Mouse (Mus musculus) right cerebral cortex, postnatal 4 days (tissue): ENCODE data around the gene Cdh16.
"Not testable (repeated sequence)": the region's sequence is repeated elsewhere in the genome, so short reads cannot be mapped to it uniquely, and the experiment has no call there.

Source experiments
- DNase-seq: peaks from one replicate; pipeline ENCODE4 v3.0.0-alpha.2; 2022

The Cdh16 gene

GRCm38 (mm10) chr8:104610185-104610766 is 13.9 kb downstream of the Cdh16 start:
- no peak for DNase-seq

GRCm38 (mm10) chr8:104609222-104609621 is 15.0 kb downstream of the Cdh16 start:
- no peak for DNase-seq

GRCm38 (mm10) chr8:104607944-104608343 is 16.3 kb downstream of the Cdh16 start:
- no peak for DNase-seq

DNA sequence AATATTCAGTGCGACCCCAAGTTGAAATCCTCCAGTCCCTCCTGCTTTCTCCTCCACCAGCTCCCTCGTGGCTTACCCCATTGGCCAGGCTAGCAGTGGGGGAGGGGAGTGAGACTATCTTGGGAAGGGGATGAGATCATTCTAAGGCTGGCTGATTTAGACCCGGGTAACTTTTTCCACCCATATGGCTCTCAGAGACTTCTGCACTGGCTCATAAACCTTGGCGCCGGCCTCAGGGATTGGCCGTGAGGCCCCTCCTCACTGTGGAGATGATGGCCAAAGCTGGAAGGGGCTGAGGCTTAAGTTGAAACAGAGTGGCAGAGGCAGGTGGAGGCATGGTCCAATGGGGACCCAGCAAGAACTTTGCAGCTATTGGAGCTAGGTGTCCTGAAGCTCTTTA is 17.9 kb downstream of the Cdh16 start:
- DNase-seq = peak; percentile 19

- DNase-seq = no peak
Observed at GRCm38 (mm10) chr8:104603245-104603593, 21.0 kb downstream of the Cdh16 start.

DNA sequence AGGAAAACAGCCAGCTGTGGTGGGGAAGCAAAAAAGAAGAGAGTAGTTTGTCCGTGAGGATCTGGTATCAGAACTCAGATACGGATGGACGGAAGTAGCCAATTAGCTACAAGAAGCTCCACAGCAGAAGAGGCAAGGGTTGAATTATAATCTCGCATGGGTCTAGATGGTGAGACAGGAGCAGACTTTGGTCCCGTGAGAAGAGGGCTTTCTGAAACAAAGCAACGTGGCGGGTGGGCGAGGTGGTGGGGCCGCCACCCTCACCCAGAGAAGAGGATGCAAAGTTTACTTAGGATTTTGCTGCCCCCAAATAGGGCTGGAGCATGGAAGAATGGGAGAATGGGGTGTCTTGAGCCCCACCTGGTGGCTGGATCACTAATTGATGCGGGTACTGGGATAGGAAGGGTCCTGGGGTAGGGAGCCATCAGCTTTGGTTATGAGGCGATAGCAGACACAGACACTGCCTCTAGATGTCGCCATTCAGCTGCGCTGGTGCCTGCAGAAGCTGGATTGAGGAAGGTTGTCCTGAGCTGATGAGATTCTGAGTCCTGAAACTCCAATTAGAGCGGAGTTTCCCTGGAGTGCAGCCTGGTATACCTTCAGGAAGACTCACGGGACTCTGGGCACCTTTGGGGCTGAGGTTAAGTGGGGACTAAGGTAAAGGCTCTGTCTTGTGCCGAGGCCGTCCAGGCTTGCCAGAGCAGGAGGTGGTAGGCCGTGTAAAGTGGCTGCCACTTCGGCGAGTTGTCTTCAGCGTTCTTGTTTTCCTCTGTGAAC is 21.5 kb downstream of the Cdh16 start:
- DNase-seq = peak; percentile 75

DNA sequence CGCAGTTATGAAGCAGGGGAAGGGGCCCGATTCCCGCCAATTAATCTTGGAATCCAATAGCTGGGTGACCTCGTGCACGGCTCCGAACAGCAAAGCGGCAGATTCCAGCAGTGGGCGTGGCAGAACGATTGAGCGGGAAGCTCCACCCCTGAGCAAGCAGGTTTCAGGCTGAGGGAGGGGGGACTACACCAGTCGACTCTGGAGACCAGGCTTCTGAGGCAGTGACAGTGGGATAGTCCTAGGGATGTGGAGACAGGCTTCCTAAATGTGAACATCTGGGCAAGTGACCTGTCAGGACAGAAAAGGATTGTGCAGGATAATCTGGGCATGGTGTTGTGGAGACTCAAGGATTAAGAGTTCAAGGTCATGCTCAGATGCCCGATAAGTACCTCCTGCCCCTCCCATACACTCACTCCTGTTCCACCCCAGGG is 22.2 kb downstream of the Cdh16 start:
- no peak for DNase-seq

DNA sequence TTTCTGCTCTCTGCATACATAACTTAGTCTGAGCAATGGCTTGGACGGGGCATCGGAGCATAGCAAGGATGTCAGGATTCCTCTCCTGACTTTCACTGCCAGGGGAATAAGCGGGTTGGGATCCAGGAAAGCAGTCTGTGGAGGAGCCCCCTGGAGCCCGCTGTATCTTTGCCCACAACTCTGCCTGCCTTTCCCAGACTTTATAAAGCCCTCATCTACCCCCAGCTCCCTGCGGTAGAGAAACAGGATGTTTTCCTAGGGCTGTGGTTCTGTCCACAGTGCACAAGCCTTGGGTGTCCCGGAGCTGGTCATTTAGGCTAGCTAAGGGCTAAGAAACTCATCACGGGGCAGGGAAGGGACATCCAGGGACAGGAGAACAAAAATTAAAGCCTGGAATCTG is 22.8 kb downstream of the Cdh16 start:
- DNase-seq = no peak

- DNase-seq = no peak
Observed at GRCm38 (mm10) chr8:104598496-104598895, 25.7 kb downstream of the Cdh16 start.

DNA sequence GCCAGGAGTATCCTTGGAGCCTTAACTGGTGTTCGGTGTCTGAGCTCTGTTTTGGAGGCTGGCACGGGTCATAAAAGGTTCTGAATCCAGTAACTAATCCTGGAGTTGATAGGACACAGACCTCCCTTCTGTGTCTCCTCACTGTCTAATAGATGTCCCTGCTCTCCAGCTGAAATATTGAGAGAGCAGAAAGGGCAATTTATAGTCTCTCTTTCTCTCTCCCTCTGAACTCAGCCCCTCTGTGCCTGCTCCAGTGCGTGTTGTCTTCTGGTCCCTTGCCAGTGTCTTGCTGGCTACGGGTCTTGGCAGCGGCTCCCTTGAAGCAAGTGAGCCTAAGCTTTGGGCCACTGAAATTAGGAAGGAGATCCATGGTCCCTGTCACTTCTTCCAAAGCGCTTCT is 26.5 kb downstream of the Cdh16 start:
- no peak for DNase-seq

GRCm38 (mm10) chr8:104595773-104596536 is 28.2 kb downstream of the Cdh16 start:
- DNase-seq = no peak

GRCm38 (mm10) chr8:104594611-104595362 is 29.4 kb downstream of the Cdh16 start:
- no peak for DNase-seq

GRCm38 (mm10) chr8:104593536-104594325 is 30.5 kb downstream of the Cdh16 start:
- DNase-seq = no peak

DNA sequence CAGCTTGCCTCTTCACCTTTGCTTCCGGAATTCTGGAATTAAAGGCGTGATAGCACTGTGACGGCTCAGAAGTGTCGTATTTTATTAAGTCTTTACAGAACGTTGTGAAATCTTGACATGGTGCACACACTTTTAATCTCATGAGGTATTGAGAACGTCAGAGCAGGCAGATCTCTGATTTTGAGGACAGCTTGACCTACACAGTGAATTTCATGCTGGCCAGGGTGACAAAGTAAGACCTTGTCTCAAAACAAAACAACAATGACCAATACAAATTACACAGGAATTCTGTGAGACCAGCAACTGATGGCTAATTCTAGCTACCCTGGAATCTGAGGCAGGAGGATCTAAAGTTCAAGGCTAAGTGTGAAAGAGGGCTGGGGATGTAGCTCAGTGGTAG is 31.6 kb downstream of the Cdh16 start:
- no peak for DNase-seq

- DNase-seq = no peak
Observed at GRCm38 (mm10) chr8:104591856-104592255, 32.3 kb downstream of the Cdh16 start.

- DNase-seq = peak; percentile 85
Observed at GRCm38 (mm10) chr8:104591133-104591834, 32.9 kb downstream of the Cdh16 start, which contains the start of gene Pdp2. Pdp2 (plus strand) TSS chr8:104591451.

DNA sequence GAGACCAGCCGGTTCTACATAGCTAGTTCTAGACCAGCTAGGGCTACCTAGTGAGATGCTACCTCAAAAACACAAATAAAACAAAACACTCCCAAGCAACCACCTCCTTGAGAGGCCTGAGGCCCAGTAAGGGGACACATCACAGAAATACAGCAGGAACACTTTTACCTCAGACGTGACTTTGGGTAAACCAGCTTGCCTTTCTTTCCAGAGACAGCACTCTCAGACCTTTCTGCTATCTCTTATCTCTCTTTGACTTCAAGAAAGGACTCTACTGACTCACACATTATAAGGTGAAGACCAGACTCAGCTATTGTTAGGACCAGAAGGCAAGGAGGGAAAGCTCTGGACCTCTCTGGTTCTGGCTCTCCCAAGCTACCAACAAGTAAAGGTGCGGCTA is 33.9 kb downstream of the Cdh16 start:
- no peak for DNase-seq

- DNase-seq = no peak
Observed at GRCm38 (mm10) chr8:104584522-104584921, 39.7 kb downstream of the Cdh16 start.

- DNase-seq = not testable (repeated sequence)
Observed at GRCm38 (mm10) chr8:104577606-104578005, 46.6 kb downstream of the Cdh16 start.

DNA sequence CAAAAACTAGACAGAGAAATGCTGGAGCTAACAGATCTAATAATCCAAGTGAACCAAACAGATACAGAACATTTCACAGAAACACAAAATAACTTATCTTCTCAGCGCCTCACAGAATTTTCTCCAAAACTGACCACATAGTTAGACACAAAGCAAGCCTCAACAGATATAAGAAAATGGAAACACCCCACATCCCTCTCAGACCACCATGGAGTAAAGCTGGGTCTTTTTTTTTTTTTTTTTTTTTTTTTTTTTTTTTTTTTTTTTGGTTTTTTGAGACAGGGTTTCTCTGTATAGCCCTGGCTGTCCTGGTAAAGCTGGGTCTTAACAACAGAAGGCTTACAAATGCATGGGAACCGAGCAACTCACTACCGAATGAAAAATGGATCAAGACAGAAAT is 47.4 kb downstream of the Cdh16 start:
- DNase-seq = no peak
